Mouse (Mus musculus): ENCODE results near the gene Smyd1. TPM values are rescaled to one million over a fixed set of nuclear protein-coding genes. Genes with fewer than 3 reads are reported as not detected.

The Smyd1 gene
- total and polyA plus RNA-seq, 2 experiments from 2014 or later, result 0.57 to 1.5 TPM

GRCm38 (mm10) chr6:71357493-71357892, 35.5 kb upstream of the Smyd1 start:
- 88% methylated on average over 7 of the region's 7 CpGs for WGBS
- DNase-seq, result no peak
- no peaks in the 10 kb centered on the region for H3K4me1 ChIP-seq (ENCODE audit: insufficient read depth)
- H3K36me3 ChIP-seq (ENCODE audit: insufficient read depth), result no peaks in the 10 kb centered on the region
- H3K4me2 ChIP-seq (ENCODE audit: low read depth), result no peak overlapping the region
- no peak for TF ChIP-seq CTCF (IDR thresholded peaks at IDR 0.05; ENCODE audit: low read depth)
- no peaks in the 10 kb centered on the region for H3K27me3 ChIP-seq (ENCODE audit: insufficient read depth, low read length)
- H3K27ac ChIP-seq (ENCODE audit: low read depth, low read length), result no peak overlapping the region
- ATAC-seq, result no peak
- H3K4me3 ChIP-seq (ENCODE audit: low read depth, low read length), result no peak overlapping the region
- no peaks in the 10 kb centered on the region for H3K9me3 ChIP-seq (ENCODE audit: low read length)
- H3K9ac ChIP-seq, result no peak overlapping the region

GRCm38 (mm10) chr6:71353722-71354121, 31.7 kb upstream of the Smyd1 start:
- Histone ChIP-seq H3K9me3 (ENCODE audit: low read length) (no peaks in the 10 kb centered on the region), H3K27ac (ENCODE audit: low read depth, low read length) (no peak overlapping the region), H3K4me3 (ENCODE audit: low read depth, low read length) (no peak overlapping the region), H3K4me2 (ENCODE audit: low read depth) (no peak overlapping the region), H3K27me3 (ENCODE audit: insufficient read depth, low read length) (no peaks in the 10 kb centered on the region), H3K36me3 (ENCODE audit: insufficient read depth) (no peaks in the 10 kb centered on the region), H3K9ac (no peak overlapping the region), H3K4me1 (ENCODE audit: insufficient read depth) (no peaks in the 10 kb centered on the region)
- no peak for TF ChIP-seq CTCF (IDR thresholded peaks at IDR 0.05; ENCODE audit: low read depth)
- WGBS, result 78% methylated on average over 2 of the region's 2 CpGs
- no peak for ATAC-seq
- DNase-seq, result no peak

- Histone ChIP-seq H3K4me3 (ENCODE audit: low read depth, low read length) (no peak overlapping the region), H3K36me3 (ENCODE audit: insufficient read depth) (no peaks in the 10 kb centered on the region), H3K27ac (ENCODE audit: low read depth, low read length) (no peak overlapping the region), H3K4me1 (ENCODE audit: insufficient read depth) (no peaks in the 10 kb centered on the region), H3K9me3 (ENCODE audit: low read length) (no peaks in the 10 kb centered on the region), H3K4me2 (ENCODE audit: low read depth) (no peak overlapping the region), H3K27me3 (ENCODE audit: insufficient read depth, low read length) (no peaks in the 10 kb centered on the region), H3K9ac (no peak overlapping the region)
- DNase-seq, result no peak
- no peak for ATAC-seq
- no peak for TF ChIP-seq CTCF (IDR thresholded peaks at IDR 0.05; ENCODE audit: low read depth)
- WGBS, result 91% methylated on average over 10 of the region's 10 CpGs
These were observed 30.9 kb upstream of the Smyd1 start for GRCm38 (mm10) chr6:71352866-71353427.

- no peaks in the 10 kb centered on the region for H3K4me1 ChIP-seq (ENCODE audit: insufficient read depth)
- no peak for ATAC-seq
- 93% methylated on average over 6 of the region's 6 CpGs for WGBS
- H3K27me3 ChIP-seq (ENCODE audit: insufficient read depth, low read length), result no peaks in the 10 kb centered on the region
- H3K4me2 ChIP-seq (ENCODE audit: low read depth), result no peak overlapping the region
- no peak overlapping the region for H3K27ac ChIP-seq (ENCODE audit: low read depth, low read length)
- TF ChIP-seq CTCF (IDR thresholded peaks at IDR 0.05; ENCODE audit: low read depth), result no peak
- H3K4me3 ChIP-seq (ENCODE audit: low read depth, low read length), result no peak overlapping the region
- no peak for DNase-seq
- H3K36me3 ChIP-seq (ENCODE audit: insufficient read depth), result no peaks in the 10 kb centered on the region
- H3K9me3 ChIP-seq (ENCODE audit: low read length), result no peaks in the 10 kb centered on the region
- H3K9ac ChIP-seq, result no peak overlapping the region
These were observed 30.2 kb upstream of the Smyd1 start for GRCm38 (mm10) chr6:71352201-71352600.

- Histone ChIP-seq H3K36me3 (ENCODE audit: insufficient read depth) (no peaks in the 10 kb centered on the region), H3K27ac (ENCODE audit: low read depth, low read length) (no peak overlapping the region), H3K9me3 (ENCODE audit: low read length) (no peaks in the 10 kb centered on the region), H3K9ac (no peak overlapping the region), H3K27me3 (ENCODE audit: insufficient read depth, low read length) (no peaks in the 10 kb centered on the region), H3K4me3 (ENCODE audit: low read depth, low read length) (no peak overlapping the region), H3K4me1 (ENCODE audit: insufficient read depth) (no peaks in the 10 kb centered on the region), H3K4me2 (ENCODE audit: low read depth) (no peak overlapping the region)
- DNase-seq (no peak), ATAC-seq (no peak)
- WGBS, result 92% methylated on average over 3 of the region's 3 CpGs
- TF ChIP-seq CTCF (IDR thresholded peaks at IDR 0.05; ENCODE audit: low read depth), result no peak
These were observed 29.2 kb upstream of the Smyd1 start for GRCm38 (mm10) chr6:71351201-71351600.

GRCm38 (mm10) chr6:71348006-71348405, 26.0 kb upstream of the Smyd1 start:
- Histone ChIP-seq H3K36me3 (ENCODE audit: insufficient read depth) (no peaks in the 10 kb centered on the region), H3K27me3 (ENCODE audit: insufficient read depth, low read length) (no peaks in the 10 kb centered on the region), H3K4me1 (ENCODE audit: insufficient read depth) (no peaks in the 10 kb centered on the region), H3K4me2 (ENCODE audit: low read depth) (no peak overlapping the region), H3K9me3 (ENCODE audit: low read length) (no peaks in the 10 kb centered on the region), H3K9ac (no peak overlapping the region), H3K27ac (ENCODE audit: low read depth, low read length) (no peak overlapping the region), H3K4me3 (ENCODE audit: low read depth, low read length) (no peak overlapping the region)
- 94% methylated on average over 9 of the region's 9 CpGs for WGBS
- ATAC-seq (no peak), DNase-seq (no peak)
- TF ChIP-seq CTCF (IDR thresholded peaks at IDR 0.05; ENCODE audit: low read depth), result no peak

GRCm38 (mm10) chr6:71341179-71341578, 19.1 kb upstream of the Smyd1 start:
- Histone ChIP-seq H3K4me2 (ENCODE audit: low read depth) (no peak overlapping the region), H3K36me3 (ENCODE audit: insufficient read depth) (no peaks in the 10 kb centered on the region), H3K4me1 (ENCODE audit: insufficient read depth) (no peaks in the 10 kb centered on the region), H3K27ac (ENCODE audit: low read depth, low read length) (no peak overlapping the region), H3K9me3 (ENCODE audit: low read length) (no peaks in the 10 kb centered on the region), H3K27me3 (ENCODE audit: insufficient read depth, low read length) (no peaks in the 10 kb centered on the region), H3K4me3 (ENCODE audit: low read depth, low read length) (no peak overlapping the region), H3K9ac (no peak overlapping the region)
- 89% methylated on average over 9 of the region's 9 CpGs for WGBS
- no peak for ATAC-seq
- DNase-seq, result no peak
- TF ChIP-seq CTCF (IDR thresholded peaks at IDR 0.05; ENCODE audit: low read depth), result no peak

Measured in forebrain, postnatal 0 days (tissue).